Mouse (Mus musculus) liver, embryonic 14.5 days (tissue): Measurements from ENCODE around the gene P3h3.

Source experiments
- CTCF ChIP-seq: IDR thresholded peaks from 2 replicates; pipeline ENCODE4 v1.5.1; 2016; ENCODE audit warnings: antibody characterized with exemption, low read depth, control low read depth
- EP300 ChIP-seq: IDR thresholded peaks from 2 replicates; pipeline ENCODE4 v1.6.1; 2016; ENCODE audit warnings: antibody characterized with exemption, low read depth

GRCm38 (mm10) chr6:124814858-124815774, 42.4 kb downstream of the P3h3 start:
- TF ChIP-seq CTCF (0 out of 2 replicates have a peak, but pooled peaks have one; percentile 2), EP300 (no peak)
